Mouse (Mus musculus): ENCODE results near the gene Tspoap1.

The Tspoap1 gene

DNA sequence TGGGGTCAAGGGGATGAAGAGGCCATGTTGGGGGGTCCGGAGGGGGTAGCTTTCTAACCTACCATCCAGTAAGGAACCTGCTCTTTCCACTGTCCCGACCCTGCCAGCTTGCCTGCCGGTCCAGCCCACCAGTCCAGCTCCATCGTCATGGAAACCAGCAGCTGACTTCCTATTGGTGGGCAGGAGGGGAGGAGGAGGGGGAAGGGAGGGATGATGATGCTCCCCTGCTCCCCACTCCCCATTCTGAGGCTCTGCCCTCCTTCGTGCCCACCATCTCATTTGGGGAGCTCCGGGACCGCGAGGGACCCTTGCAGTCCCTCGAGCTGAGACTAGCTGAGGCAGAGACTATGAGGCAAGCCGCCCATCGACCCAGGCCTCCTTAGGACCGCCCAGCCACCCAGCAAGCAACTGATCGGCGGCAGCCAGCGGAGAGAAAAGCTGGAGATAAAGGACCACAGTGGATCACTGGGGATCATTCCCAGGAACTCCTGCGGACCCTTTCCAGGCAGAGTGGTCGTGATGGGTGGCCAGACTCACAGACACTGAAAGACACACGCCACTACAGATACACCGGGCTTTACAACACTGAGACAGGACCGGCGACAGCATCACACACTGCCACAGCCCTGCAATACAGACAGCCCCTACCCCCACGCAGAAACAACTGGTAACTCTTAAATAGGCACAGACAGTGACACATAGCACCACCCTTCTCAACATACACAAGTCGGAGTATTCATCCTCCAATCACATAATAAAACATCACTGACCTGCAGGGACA lies at the start of gene Tspoap1:
Gene Tspoap1 (plus strand): TSS at position 241 of the 781 bp plus-strand sequence.
- DNase-seq (ENCODE audit: low spot score) = peak; percentile 58

GRCm38 (mm10) chr11:87712188-87712587 lies 48.2 kb upstream of the Tspoap1 start:
- DNase-seq (ENCODE audit: low spot score) = no peak

DNA sequence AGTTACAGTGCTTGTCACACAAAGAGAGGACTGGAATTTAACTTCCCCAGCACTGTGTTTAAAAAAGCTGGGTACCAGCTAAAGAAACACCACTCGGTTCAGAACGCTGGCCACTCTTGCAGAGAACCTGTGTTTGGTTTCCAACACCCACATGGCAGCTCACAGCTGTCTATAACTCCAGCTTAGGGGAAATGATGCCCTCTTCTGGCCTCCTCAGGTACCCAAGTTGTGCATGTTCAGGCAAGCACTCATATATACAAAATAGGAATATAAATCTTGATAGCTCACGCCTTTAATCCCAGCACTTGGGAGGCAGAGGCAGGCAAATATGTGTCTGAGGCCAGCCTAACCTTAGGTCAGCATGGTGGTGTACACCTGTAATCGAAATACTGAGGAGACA lies 44.3 kb upstream of the Tspoap1 start:
- DNase-seq (ENCODE audit: low spot score) = no peak

DNA sequence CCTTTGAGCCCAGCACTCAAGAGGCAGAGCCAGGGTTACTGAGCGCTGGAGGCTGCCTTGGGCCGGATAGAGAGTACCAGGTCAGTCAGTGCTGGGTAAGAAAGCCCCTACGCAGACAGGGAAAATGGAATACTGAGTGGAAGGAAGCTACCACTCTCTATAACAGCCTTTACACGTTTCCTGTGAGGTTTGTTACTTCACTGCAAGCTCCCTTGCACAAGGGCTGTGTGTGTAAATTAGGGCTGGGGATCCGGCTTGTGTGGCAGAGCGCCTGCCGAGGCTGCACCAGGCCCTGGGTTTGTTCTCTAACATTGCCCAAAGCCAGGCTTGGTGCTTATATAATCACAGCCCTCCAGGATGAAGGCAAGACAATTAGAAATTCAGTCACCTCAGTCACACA lies 40.8 kb upstream of the Tspoap1 start:
- DNase-seq (ENCODE audit: low spot score) = no peak

DNA sequence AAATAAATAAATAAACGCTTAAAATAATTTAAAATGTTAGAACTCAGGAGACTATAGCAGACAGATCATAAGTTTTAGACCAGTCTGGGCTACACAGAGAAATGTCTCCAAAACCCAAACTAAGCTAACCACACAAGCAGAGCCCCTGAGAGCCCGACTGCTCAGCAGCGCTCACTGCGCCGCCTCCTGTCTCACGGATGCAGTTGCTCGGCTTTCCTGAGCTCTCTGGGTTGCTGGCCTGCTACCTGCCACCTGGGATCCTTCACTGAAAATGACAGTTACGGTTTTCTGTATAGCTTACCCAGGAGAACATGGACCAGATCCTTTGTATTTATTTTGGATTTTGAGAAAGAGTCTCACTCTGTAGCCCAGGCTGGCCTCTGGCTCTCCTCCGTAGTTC lies 40.0 kb upstream of the Tspoap1 start:
- no peak for DNase-seq (ENCODE audit: low spot score)

DNA sequence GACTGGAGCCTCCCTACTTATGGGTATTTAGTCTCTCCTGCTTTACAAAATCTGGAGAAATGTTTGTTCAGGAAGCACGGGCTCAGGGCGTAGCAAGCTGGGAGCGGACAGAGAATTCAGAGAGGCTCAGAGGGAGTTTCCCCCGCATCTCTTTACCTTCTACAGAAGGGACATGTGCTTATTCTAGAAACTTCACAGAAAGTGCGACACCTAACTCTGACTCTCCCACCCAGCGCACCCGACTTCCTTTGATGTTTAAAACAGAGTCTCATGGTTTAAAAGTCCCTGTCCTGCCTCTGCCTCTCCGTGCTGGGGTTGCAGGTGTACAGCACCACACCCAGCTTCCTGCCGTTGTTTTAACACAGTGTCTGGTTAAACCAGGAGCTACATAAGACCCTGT lies 39.5 kb upstream of the Tspoap1 start:
- DNase-seq (ENCODE audit: low spot score) = no peak

DNA sequence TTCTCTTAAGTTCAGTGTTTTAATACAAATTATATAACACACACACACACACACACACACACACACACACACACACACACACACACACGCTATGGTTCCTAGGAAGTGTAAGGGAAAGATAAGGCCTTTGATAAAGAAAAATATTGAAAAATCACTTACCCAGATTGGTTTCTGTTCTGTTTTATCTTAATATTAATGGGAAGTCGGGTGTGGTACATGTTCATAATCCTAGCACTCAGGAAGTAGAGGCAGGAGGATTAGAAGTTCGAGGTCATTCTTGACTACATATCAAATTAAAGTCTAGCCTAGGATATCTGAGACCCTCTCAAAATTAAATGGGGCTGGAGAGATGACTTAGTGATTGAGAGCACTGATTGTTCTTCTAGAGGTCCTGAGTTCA lies 38.2 kb upstream of the Tspoap1 start:
- DNase-seq (ENCODE audit: low spot score) = no peak

DNA sequence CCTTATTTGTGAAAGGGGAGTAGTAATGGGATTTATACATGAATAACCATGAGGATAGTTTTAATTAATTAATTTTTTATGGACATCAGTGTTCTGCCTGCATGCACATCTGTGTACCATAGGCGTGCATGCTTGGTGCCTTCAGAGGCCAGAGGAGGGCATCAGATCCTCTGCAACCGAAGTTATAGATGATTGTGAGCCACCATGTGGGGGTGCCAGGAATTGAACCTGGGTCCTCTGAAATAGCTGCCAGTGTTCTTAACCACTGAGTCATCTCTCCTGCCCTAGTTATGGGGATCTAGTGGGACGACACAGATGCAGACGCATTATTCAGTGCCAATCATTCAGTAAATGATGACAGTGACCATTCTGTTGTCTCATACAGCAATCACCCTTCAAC lies 37.5 kb upstream of the Tspoap1 start:
- DNase-seq (ENCODE audit: low spot score) = no peak

DNA sequence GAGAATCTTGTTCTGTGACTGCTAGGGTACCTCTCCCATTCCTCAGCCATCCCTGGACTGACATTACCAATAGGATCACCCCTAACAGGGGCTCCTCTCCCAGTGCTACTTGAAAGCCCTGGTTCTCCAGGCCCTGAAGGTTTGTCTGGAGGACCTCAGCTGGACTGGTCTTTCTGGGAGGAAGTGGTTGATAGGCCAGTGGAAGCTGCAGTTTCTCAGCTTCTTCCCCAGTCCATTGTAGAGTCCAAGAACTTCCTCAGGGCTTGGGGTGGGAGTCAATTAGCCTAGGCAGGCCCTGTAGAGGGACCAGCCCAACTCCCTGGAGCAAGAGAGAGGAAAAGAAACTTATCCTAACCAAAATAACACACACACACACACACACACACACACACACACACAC lies 34.8 kb upstream of the Tspoap1 start:
- DNase-seq (ENCODE audit: low spot score) = no peak

DNA sequence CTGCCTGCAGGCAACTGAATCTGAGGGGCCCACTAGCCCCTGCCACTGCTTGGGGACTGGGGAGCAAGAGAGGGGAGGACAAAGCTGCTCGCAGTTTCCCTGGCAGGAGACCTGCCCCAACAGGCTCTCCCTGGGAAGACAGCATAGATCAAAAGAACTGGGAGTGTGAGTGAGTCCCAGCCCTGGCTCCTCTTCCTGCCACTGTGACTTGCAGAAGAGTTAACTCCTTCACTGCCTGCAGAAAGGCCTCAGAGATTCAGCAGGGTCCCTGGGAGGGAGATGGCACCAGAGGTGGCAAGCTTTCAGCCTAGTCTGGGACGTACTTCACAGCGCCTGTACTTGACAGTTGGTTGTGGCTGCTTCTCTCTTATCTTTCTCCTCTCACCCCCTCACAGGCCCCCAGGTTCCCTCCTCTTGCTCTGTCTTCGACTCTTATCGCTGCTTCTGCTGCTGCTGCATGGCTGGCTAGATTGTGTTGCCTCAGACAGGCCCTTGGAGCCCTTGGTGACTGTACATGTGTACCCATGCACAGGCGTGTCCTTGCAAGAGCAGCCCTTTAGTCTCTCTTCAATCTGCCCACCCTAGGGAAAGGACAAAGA lies 34.3 kb upstream of the Tspoap1 start:
- peak; percentile 56 for DNase-seq (ENCODE audit: low spot score)

GRCm38 (mm10) chr11:87727021-87727420 lies 33.3 kb upstream of the Tspoap1 start:
- no peak for DNase-seq (ENCODE audit: low spot score)

- no peak for DNase-seq (ENCODE audit: low spot score)
Measured at GRCm38 (mm10) chr11:87727471-87727870, 32.9 kb upstream of the Tspoap1 start.

DNA sequence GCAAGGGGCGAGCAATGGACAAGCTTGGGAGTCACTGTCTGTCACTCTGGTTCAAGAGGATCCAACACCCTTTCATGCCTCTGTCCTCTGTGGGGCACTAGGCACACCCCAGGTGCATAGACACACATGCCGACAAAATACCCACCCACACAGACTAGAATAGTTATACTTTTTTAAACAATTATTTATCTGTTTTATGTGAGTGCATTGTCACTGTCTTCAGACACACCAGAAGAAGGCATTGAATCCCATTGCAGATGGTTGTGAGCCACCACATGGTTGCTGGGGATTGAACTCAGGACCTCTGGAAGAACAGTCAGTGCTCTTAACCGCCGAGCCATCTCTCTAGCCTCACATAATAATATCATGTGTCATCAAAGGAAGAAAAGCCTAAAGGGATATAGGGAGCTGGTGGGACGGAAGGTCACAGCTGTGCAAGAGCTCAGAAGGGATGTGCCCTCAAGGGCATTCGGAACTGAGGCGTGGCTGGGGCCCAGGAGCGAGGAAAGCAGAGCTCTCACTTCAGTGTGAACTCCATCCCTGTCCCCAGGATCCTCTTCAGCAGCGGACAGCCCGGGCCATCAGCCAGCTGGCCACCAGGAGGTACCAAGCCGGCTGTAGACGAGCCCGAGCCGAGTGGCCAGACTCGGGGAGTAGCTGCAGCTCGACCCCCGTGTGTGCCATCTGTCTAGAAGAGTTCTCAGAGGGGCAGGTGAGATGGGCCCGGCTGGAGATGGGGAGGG lies 31.3 kb upstream of the Tspoap1 start:
- no peak for DNase-seq (ENCODE audit: low spot score)

- DNase-seq (ENCODE audit: low spot score) = no peak
Measured at GRCm38 (mm10) chr11:87729593-87730185, 30.7 kb upstream of the Tspoap1 start.

GRCm38 (mm10) chr11:87730652-87731310 lies 29.6 kb upstream of the Tspoap1 start:
- DNase-seq (ENCODE audit: low spot score) = no peak

DNA sequence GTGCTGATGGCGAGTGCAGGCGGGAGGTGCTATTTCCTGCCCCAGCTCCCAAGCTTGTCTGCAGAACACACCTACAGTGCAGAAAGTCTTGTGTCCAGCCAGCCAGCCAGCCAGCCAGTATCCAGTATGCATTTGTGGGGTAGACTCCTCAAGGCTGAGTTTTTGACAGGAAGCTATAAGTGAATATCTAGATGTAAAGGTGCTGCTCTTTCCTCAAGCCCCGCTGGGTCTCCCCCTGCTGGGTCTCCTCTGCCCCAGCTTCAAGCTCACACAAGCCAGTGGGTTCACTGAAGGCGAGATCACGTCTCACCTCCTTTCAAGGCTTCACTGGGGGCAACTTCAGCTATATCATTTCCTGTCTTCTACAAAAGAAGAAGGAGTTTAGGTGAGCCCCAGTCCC lies 26.0 kb upstream of the Tspoap1 start:
- DNase-seq (ENCODE audit: low spot score) = no peak

GRCm38 (mm10) chr11:87735691-87736090 lies 24.6 kb upstream of the Tspoap1 start:
- DNase-seq (ENCODE audit: low spot score) = no peak

GRCm38 (mm10) chr11:87736647-87737134 lies 23.6 kb upstream of the Tspoap1 start:
- peak; percentile 61 for DNase-seq (ENCODE audit: low spot score)

- peak; percentile 99 for DNase-seq (ENCODE audit: low spot score)
Measured at GRCm38 (mm10) chr11:87737175-87737740, 23.1 kb upstream of the Tspoap1 start, which contains the start of gene Supt4a. Supt4a (plus strand) TSS chr11:87737552.

DNA sequence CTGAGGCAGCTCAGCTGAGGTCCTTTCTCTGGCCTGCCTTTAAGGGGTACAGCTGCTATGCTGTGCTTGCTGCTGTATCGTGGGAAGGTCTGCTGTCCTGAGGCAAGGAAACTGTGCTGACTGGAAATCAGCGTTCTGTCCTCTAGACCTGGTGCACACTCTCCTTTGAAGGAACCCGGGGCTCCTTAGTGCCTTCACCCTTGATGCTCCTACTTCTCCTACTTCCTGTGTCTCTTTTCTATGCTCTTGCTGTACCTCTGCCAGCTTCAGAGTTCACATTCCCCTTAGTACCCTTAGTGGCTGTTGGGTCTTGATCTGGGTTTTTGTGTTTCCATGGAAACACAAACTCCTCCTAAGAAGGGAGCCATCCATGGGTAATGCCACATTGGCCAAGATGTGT lies 16.6 kb upstream of the Tspoap1 start:
- DNase-seq (ENCODE audit: low spot score) = no peak

GRCm38 (mm10) chr11:87744964-87745363 lies 15.4 kb upstream of the Tspoap1 start:
- DNase-seq (ENCODE audit: low spot score) = no peak

Measured in retina, embryonic 14.5 days (tissue).